Mouse (Mus musculus): ENCODE results near the gene Dspp. TPM values are rescaled to one million over a fixed set of nuclear protein-coding genes. Genes with fewer than 3 reads are reported as not detected.
A peak's percentile ranks its signal among the peaks of the same experiment; 100 is the strongest.

Gene Dspp
- total RNA-seq (2021): not detected
- long read RNA-seq: 0 reads

GRCm38 (mm10) chr5:104170412-104170811, at the start of gene Dspp:
Gene Dspp, plus strand, starts transcription at chr5:104170712.
- no peak for DNase-seq (ENCODE audit: low spot score in 2 of 2)

- DNase-seq (ENCODE audit: low spot score in 2 of 2): no peak
Measured at GRCm38 (mm10) chr5:104124016-104124658, 46.4 kb upstream of the Dspp start.

GRCm38 (mm10) chr5:104126561-104127320, 43.8 kb upstream of the Dspp start:
- DNase-seq (ENCODE audit: low spot score in 2 of 2): no peak

- no peak for DNase-seq (ENCODE audit: low spot score in 2 of 2)
Measured at GRCm38 (mm10) chr5:104127351-104127750, 43.2 kb upstream of the Dspp start.

- no peak for DNase-seq (ENCODE audit: low spot score in 2 of 2)
Measured at GRCm38 (mm10) chr5:104128281-104129031, 42.1 kb upstream of the Dspp start.

- no peak for DNase-seq (ENCODE audit: low spot score in 2 of 2)
Measured at GRCm38 (mm10) chr5:104130891-104131290, 39.6 kb upstream of the Dspp start.

GRCm38 (mm10) chr5:104131544-104131943, 39.0 kb upstream of the Dspp start:
- DNase-seq (ENCODE audit: low spot score in 2 of 2): peak; percentile 21 to 54

GRCm38 (mm10) chr5:104133752-104134151, 36.8 kb upstream of the Dspp start:
- no peak for DNase-seq (ENCODE audit: low spot score in 2 of 2)

- DNase-seq (ENCODE audit: low spot score in 2 of 2): no peak
Measured at GRCm38 (mm10) chr5:104137920-104138541, 32.5 kb upstream of the Dspp start.

GRCm38 (mm10) chr5:104141067-104141466, 29.4 kb upstream of the Dspp start:
- no peak for DNase-seq (ENCODE audit: low spot score in 2 of 2)

GRCm38 (mm10) chr5:104144057-104144456, 26.5 kb upstream of the Dspp start:
- no peak for DNase-seq (ENCODE audit: low spot score in 2 of 2)

GRCm38 (mm10) chr5:104149349-104149748, 21.2 kb upstream of the Dspp start:
- DNase-seq (ENCODE audit: low spot score in 2 of 2): no peak

- DNase-seq (ENCODE audit: low spot score in 2 of 2): no peak
Measured at GRCm38 (mm10) chr5:104150196-104150595, 20.3 kb upstream of the Dspp start.

- DNase-seq (ENCODE audit: low spot score in 2 of 2): no peak
Measured at GRCm38 (mm10) chr5:104157701-104158100, 12.8 kb upstream of the Dspp start.

GRCm38 (mm10) chr5:104158332-104159052, 12.0 kb upstream of the Dspp start:
- DNase-seq (ENCODE audit: low spot score in 2 of 2): peak; percentile 61 to 65

- DNase-seq (ENCODE audit: low spot score in 2 of 2): no peak
Measured at GRCm38 (mm10) chr5:104160581-104160980, 9.9 kb upstream of the Dspp start.

- no peak for DNase-seq (ENCODE audit: low spot score in 2 of 2)
Measured at GRCm38 (mm10) chr5:104161390-104161789, 9.1 kb upstream of the Dspp start.

- no peak for DNase-seq (ENCODE audit: low spot score in 2 of 2)
Measured at GRCm38 (mm10) chr5:104163536-104163935, 7.0 kb upstream of the Dspp start.

- peak; percentile 12 to 35 for DNase-seq (ENCODE audit: low spot score in 2 of 2)
Measured at GRCm38 (mm10) chr5:104173094-104173493, 2.6 kb downstream of the Dspp start.

GRCm38 (mm10) chr5:104183743-104184142, 13.2 kb downstream of the Dspp start:
- DNase-seq (ENCODE audit: low spot score in 2 of 2): no peak

- no peak for DNase-seq (ENCODE audit: low spot score in 2 of 2)
Measured at GRCm38 (mm10) chr5:104187281-104187680, 16.8 kb downstream of the Dspp start.

Measured in layer of hippocampus, postnatal 10 days (tissue).